Mouse (Mus musculus): ENCODE data around the gene Mlxipl. TPM values are rescaled to one million over a fixed set of nuclear protein-coding genes. Genes with fewer than 3 reads are reported as not detected.

Gene Mlxipl
- not detected for total RNA-seq (2023)

DNA sequence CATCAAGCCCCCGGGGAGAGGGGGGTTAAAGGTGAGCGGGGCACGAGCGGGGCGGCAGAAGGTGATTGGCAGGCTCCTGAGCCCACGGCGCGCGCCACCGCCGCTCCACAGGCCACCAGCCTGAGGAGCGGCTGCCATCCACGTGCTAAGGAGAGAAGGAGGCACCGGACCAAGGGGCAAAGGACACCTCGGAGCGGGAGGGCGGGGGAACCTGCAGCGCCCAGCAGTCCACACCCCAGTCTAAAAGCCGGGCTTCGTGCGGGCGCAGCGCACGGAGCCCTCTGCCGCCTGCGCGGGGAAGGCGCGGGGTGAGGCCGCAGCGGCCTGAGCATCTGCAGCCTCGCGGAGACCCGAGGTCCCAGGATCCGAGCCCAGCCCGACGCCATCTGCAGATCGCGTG, at the start of gene Mlxipl:
Mlxipl (plus strand) TSS at position 238 of the 400 bp plus-strand sequence.

GRCm38 (mm10) chr5:135063629-135064381, 25.9 kb upstream of the Mlxipl start, which contains the start of gene Dnajc30:
TSS of gene Dnajc30 (plus strand) at chr5:135064202.

DNA sequence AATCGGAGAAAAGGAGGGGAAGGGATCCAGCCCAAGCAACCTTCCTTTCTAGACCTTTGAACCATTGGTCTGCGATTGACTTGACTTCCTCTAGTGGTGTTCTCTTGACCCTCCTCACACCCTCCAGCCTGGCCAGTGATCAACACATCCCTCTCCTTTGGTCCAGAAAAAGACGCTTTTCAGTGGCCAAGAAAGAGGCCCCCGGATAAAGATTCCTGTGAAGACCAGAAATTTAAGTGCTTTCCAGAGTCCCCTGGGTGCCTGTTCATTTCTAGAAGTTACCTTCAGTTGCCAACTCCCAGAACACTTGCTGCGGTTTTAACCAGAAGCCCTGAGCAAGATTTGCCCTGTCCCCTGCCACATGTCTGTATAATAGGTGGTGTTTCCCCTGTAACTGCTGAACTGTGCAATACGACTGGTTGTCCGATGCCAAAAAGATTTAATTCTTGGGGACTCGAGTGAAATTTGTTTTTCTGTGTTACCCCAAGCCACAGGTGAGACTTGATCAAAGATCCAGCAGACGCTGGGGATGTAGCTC, 24.7 kb upstream of the Mlxipl start, which contains the start of gene Bud23:
Bud23 (minus strand) TSS at position 51 of the 538 bp plus-strand sequence.

DNA sequence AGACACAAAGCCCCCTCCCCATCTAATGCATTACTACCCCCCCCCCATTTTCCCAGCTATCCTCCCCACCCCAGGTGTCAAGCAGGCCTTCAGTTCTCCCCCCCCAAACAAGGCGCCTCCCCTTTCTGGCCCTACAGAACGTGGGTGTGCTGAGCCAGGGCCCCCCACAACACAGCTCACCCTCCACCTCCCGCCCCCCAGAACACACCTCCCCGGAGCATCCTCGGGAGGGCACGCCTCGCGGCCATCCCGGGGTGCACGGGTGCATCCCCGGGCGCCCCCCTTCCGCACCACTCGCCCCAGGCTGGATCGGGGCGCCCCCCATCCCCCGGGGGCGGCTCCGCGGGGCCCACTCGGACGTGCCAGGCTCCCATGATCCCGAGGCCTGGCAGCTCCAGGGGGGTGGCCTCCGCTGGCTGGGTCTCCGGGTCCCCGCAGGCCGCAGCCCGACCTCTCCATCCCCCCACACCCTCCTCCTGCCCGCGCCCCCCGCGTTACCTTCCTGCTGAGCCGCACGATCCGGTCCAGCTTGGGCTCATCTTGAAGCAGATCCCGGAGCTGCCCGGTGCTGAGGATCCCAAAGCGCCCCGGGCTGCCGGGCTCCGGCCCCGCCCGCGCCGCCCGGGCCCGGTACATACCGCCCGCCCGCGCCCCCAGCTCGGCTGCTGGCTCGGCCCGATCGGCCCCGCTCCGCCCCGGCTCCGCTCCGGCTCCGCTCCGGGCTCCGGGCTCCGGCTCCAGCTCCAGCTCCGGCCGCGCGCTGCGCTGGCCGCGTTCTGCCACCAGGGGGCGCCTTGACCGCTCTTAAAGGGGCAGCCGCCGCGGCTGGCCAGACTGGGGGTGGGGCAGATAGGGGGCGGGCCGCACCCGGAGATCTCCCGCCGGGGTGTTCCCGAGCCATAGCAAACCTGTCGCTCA, 11.9 kb upstream of the Mlxipl start, which contains the start of gene Vps37d:
Vps37d (minus strand) TSS at position 703 of the 918 bp plus-strand sequence.

GRCm38 (mm10) chr5:135149053-135149819, 59.5 kb downstream of the Mlxipl start, which contains the start of gene Tbl2:
TSS of gene Tbl2 (plus strand) at chr5:135149657.

DNA sequence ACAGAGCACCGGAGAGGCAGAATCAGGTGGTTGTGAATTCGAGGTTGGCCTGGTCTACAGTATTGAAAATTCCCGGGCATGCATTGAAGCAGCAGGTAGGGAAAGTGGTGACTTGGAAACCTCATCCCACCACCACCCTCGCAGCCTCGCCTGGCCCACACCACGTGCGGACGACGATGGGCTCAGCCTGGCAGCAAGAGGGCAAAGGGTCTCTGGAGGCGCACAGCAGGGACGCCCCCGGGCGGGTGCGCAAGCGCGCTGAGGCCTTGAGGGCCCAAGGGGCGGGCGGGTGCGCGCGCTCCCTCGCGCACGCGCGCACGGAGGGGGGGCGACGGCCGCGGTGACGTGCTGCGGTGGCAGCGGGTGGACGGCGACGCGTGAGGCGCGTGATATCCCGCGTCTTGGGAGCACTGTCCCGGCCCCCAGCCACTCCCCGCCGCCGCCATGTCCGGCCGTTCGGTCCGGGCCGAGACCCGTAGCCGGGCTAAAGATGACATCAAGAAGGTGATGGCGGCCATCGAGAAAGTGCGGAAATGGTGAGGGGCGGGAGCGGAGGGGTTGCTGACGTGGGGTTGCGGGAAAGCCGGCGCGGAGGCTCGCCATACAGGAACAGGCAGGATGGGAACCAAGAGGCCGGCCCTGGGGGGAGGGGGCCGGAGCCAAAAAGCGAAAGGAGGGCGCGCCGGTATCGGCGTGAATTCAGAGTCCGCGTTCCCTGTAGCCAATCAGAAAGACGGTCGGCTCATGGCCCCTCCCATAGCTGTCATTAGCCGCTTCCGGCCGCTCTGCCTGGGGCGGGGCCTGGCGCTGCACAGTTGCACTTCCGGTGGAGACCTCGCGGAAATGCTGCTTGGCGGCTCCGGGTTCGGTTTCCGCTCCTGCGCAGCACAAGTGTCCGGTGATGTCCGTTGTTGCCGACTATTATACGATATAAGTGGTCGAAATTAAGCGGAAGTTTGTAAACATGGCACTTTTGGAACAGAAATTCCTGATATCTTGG, 78.7 kb downstream of the Mlxipl start, which contains the start of gene Bcl7b:
Bcl7b (plus strand) TSS at position 221 of the 1,000 bp plus-strand sequence.

DNA sequence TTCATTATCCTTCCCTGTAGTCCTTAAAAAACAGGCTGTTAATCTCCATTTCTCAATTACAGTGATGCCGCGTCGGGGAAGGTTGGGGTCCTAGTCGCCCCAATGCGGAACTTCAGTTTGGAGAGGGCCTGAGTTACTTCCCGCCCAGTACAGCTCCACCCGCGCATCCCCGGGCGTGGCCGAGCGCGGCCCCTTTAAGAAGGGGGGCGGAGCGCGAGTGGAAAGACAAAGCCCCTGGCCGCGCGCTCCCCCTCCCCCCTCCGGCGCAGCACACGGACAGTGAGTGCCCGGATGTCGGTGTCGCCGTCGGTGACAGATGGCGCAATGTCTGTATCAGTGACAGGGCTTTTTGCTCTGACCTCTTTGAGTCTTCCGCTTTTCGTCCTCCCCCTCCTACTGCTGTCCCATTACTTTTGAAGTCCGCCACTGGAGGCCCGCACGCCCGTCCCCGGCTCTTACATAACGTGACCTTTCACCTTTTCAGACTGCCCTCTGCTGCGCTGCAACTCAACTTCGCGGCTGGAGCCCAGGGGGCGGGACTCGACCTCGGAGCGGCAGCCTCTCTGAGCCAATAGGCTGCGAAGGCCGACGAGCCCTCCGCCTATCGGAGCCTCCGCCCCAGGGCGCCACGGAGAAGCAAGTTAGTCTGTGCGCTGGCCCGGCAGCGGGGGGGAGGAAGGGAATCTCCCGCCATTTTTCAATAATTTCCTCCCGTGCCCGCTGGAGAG, 97.1 kb downstream of the Mlxipl start, which contains the start of gene Baz1b:
Baz1b (plus strand) TSS at position 644 of the 728 bp plus-strand sequence.

Other genes with a start within 250 kb of the Mlxipl start
- gene Tmem270, start 183.2 kb upstream of the Mlxipl start, total RNA-seq (2023): not detected
- gene Cldn13, start 174.4 kb upstream of the Mlxipl start, total RNA-seq (2023): not detected
- 15.5 TPM for gene Mettl27, start 157.5 kb upstream of the Mlxipl start, total RNA-seq (2023)
- gene Cldn4, start 143.0 kb upstream of the Mlxipl start, total RNA-seq (2023): not detected
- not detected for gene Cldn3, start 103.7 kb upstream of the Mlxipl start, total RNA-seq (2023)
- 47.0 TPM for gene Abhd11, start 80.7 kb upstream of the Mlxipl start, total RNA-seq (2023)
- 74.2 TPM for gene Stx1a, start 66.4 kb upstream of the Mlxipl start, total RNA-seq (2023)
- 18.1 TPM for gene Dnajc30, start 25.7 kb upstream of the Mlxipl start, total RNA-seq (2023)
- gene Bud23, start 24.9 kb upstream of the Mlxipl start, total RNA-seq (2023): 66.8 TPM
- gene Vps37d, start 11.6 kb upstream of the Mlxipl start, total RNA-seq (2023): not detected
- 14.1 TPM for gene Tbl2, start 59.8 kb downstream of the Mlxipl start, total RNA-seq (2023)
- 85.6 TPM for gene Bcl7b, start 78.4 kb downstream of the Mlxipl start, total RNA-seq (2023)
- gene Baz1b, start 97.4 kb downstream of the Mlxipl start, total RNA-seq (2023): 101 TPM
- not detected for gene Fzd9, start 161.3 kb downstream of the Mlxipl start, total RNA-seq (2023)

Data from CD8-positive naive resting alpha-beta T cell, adult 57 days (primary cell).